Mouse (Mus musculus): ENCODE measurements around the gene Cdc42ep5.

Cdc42ep5 gene

DNA sequence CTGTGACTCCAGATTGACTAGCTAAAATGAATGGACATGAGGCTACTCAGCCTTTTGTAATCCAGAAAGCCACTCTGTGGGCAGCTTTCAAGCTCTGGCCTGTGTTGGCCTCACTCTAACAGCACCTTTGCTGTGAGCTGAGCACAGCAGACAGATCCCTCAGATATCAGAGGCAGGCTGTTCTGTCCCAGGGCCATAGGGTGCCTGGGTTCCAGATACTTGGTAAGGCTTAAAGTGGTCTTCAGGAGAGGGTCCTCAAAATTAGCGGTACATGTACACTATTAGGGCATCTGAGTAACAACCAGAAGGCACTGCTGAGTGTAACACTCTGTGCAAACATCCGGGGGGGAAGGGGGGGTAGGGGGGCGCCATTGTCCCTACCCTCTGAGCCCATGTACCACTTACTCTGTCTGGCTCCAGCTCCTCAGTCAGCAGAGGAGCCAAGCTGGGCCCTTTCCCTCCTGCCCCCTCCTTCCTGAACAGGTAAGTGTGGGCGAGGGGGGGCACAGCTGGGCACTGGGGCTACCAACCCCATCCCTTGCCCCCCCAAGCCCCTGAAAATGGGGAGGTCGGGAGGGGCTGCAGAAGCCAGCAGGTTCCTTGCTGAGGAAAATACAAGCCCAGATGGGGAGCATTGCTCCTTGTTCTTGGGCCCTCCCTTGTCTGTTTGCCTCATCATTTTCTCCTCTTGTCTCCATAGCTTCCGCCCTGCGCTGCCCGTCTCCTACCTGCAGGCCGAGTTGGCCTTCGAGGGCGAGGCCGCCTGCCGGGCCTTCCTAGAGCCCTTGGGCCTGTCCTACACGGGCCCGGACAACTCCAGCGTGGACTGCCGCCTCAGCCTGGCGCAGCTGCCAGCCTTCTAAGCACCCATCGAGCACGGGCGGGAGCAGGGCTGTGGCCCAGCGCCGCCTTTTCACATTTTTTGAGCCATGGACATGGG lies 18.1 kb downstream of the Cdc42ep5 start:
- no peak for DNase-seq (ENCODE audit: low read depth, low spot score)

DNA sequence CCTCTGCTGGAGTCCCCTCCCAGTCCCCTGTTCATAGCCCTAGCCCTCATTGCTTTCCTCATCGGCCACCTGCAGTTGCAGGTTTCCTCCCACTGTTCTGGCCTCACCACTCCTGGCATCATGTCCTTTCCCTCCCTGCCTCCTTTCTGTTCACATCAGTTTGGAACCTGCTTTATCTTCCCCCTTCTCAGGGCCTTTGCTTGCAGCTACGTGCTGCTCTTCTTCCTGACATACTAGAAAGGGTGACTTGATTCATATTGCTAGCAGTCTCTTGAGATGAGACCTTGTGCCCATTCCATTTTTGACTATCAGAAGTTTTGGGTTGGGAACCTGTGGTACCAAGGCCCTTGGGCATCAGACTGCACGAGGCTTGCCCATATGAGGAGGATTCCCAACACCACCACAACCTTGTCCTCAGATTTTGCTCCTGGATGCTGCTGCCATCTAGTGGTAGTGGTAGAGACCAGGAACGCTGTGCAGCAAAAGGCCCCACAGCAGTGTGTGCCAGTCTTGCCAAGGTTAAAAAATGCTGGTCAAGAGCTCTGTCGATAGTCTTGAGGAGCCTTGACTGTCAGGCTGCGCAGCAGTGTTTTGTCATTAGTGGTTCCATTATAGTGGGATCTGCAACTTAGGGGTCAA lies 19.0 kb downstream of the Cdc42ep5 start:
- DNase-seq (ENCODE audit: low read depth, low spot score), result peak; percentile 77

DNA sequence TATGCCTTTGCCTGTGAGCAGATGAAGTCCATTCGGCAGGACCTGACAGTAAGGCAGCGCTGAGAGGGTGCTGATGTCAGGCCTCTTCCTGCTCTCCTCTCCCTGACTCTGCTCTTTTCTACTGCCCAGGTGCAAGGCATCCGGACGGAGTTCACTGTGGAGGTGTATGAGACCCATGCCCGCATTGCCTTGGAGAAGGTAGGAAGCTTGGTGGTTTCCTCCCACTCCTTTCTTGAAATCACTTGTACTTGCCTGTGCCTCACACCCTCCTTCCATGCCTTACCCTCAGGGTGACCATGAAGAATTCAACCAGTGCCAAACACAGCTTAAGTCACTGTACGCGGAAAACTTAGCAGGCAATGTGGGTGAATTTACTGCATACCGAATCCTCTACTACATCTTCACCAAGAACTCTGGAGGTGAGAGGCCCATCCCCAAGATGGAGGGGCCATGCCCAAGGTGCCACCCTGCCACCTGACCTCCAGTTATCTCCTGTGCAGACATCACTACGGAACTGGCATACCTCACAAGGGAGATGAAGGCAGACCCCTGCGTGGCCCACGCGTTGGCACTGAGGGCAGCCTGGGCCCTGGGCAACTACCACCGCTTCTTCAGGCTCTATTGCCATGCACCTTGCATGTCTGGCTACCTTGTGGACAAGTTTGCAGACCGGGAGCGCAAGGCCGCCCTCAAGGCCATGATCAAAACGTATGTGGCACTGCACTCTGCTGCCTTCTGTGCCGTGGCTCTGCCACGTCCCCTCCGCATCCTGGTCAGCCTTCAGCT lies 19.7 kb downstream of the Cdc42ep5 start:
- DNase-seq (ENCODE audit: low read depth, low spot score), result no peak

DNA sequence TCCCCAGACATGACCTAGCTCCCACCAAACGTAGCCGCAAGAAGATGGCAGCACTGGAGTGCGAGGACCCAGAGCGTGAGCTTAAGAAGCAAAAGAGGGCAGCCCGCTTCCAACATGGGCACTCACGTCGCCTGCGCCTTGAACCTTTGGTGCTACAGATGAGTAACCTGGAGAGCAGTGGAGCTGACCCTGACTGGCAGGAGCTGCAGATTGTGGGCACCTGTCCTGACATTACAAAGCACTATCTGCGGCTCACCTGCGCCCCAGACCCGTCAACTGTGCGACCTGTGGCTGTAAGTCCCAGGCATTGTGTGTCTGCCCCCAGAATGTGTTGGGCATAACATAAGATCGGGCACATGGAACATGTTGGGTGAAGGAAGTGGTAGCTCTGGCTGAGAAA lies 20.6 kb downstream of the Cdc42ep5 start:
- no peak for DNase-seq (ENCODE audit: low read depth, low spot score)

DNA sequence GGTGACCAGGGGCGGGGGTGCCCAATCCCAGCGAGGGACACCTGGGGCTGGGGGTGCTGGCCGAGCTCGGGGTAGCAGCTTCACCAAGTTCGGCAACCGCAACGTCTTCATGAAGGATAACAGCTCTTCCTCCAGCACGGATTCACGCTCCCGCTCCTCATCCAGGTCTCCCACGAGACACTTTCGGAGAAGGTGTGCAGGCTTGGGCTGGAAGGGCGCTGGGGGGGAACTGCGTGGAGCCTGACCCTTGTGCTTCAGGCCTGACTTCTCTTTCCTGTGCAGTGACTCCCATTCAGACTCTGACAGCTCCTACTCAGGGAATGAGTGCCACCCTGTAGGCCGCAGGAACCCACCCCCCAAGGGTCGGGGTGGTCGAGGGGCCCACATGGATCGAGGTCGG lies 21.2 kb downstream of the Cdc42ep5 start:
- DNase-seq (ENCODE audit: low read depth, low spot score), result no peak

DNA sequence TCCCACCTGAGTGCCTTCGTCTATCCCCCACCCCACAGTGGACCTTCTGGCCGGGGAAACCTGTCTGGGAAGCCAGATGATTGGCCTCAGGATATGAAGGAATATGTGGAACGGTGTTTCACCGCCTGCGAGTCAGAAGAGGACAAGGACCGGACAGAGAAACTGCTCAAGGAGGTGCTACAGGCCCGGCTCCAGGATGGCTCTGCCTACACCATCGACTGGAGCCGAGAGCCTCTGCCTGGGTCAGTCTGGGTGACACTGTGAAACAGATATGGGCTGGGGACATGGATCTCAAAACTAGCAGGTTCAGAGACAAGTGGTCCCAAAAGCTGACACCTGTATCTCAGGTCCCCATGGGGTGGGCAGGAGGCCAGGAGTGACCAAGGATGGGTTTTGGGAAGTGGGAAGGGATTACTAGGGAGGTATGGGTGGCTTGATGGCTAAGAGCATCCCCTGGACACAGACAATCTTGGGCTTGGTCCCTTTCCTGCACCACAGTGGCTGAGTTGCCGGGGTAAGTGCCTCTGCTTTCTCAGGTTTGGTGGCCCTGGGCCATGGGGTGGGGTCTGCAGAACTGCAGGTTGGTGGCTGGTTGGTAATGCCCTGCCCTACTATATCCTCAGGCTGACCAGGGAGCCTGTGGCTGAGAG lies 21.7 kb downstream of the Cdc42ep5 start:
- DNase-seq (ENCODE audit: low read depth, low spot score), result no peak

DNA sequence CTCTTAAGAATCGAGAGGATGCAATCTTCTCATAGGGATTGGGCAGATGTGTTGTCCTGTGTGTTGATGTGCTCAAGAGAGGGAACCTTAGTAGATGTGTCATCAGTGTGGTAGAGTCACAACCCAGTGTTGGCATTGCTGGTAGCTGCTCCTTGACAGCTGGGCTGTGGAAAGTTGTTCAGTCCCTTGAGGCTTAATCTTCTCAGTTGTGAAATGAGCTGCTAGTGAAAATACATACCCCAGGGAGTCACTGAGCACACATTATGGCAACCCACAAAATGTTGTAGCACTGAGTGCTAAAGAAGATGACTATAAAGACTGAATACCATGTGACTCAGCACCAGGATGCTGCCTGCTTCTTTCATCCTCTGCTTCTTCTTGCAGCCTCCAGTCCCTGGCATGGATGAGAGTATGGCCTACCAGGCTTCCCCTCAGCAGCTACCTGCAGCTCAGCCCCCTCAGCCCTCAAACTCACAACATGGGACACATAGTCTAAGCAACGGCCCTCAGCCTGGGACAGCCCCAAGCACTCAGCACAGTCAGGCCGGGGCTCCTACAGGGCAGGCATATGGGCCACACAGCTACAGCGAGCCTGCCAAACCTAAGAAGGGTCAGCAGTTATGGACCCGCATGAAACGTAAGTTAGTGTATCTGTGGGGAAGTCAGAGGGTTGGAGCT lies 22.9 kb downstream of the Cdc42ep5 start:
- DNase-seq (ENCODE audit: low read depth, low spot score), result no peak

DNA sequence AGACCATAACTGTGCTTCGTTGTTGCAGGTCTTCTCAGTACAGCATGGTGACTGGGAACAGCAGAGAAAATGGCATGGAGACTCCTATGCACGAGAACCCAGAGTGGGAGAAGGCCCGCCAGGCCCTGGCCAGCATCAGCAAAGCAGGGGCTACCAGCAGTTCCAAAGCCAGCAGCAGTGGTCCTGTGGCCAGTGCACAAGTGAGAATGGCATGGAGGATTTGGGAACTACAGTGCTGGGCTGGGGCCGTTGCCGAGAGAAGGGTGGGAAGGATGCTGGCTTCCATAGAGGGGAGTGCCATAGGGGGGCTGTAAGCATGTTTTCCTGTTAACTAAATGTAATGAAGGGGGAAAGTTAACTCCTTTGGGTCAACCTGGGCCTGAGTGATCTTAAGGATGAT lies 25.3 kb downstream of the Cdc42ep5 start:
- DNase-seq (ENCODE audit: low read depth, low spot score), result no peak

DNA sequence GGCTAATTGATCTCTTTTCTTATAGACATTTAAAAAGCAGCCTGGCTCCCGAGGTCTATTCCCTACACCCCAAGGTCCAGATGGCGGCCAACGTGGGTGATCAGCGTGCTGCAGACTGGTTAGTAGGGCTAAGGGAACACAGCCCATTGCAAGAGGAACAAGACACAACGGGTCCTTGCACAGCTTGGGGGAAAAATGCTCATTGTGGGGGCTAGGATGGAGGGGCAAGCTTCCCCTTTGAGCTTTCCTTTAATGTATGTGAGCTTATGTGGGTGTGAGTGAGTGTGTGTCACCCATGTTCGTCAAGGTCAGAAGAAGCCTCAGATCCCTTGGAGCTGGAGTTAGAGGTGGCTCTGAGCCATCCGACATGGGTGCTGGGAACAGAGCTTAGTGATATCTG lies 26.0 kb downstream of the Cdc42ep5 start:
- DNase-seq (ENCODE audit: low read depth, low spot score), result no peak

DNA sequence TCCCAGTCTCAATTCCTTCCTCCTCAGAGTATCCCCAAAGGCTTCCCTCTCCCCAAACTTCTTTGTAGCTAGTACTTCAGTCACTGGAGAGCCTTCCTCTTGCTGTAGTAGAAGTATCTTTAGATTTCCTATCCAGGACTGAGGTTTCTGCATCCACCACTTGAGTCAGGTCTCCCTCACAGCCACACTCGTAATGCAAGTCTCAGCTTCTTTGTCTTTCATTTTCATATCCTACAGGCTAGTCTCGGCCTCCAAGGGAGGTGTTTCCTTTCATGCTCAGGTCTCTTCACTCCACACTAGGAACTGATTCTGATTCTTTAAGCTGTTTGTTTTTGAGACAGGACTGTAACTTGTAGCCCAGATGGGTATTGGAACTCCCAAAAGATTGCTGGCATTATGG lies 26.5 kb downstream of the Cdc42ep5 start:
- DNase-seq (ENCODE audit: low read depth, low spot score), result no peak

DNA sequence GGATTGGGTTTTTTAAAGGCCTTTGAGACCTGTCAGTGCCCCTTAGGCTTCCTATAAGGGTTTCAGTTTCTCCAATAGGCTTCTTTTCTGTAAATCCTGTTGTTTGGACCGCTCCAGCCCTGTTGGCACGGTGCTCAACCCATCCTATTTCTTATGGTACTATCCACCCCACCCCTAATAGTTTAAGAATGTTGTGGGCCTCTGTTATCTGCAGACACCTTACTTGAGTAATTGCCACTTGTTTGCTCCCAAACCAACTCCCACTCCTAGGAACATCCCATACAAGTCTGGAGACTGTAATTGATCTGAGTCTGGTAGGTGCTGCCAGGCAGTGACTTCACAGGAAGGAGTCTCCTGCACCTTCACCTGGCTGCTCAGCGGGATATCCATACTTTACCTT lies 26.9 kb downstream of the Cdc42ep5 start:
- DNase-seq (ENCODE audit: low read depth, low spot score), result no peak

DNA sequence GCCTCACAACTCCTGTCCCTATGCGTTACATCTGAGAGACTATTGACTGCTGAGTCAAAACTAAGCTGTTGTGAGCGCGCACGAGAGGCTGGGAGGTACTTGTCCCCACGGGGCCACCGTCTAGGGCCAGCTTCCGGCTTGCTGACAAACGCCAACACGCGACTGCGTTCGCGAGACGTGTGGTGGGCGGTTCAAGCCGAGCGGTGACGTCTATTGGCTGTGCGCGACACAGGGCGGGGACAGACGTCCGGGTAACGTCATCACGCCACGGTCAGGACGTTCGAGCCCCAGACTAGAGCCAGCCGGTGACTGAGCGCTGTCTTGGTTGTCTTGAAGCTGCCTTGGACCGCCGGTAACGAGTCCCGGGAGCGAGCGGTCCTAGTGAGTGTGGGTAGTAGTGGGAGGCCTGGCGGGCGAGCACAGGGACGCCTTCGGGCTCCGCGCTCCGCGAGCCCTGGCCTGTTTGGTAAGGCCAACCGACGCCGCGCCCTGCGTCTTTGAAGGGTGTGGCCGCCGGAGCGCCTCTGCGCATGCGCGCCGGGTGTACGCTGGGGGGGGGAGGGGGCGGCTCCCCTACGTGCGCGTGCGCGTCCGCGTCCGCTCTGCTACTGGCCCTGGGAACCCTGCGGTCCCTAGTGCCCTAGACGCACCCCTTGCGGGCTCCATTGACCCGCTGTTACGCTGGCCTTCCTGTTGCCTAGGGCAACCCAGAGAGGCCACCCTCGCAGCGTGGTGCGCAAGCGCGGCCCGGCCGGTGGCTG lies 27.7 kb downstream of the Cdc42ep5 start, which contains the start of gene Leng8:
TSS of gene Leng8 (plus strand) at position 269 of the 761 bp plus-strand sequence.
- peak; percentile 99 for DNase-seq (ENCODE audit: low read depth, low spot score)

DNA sequence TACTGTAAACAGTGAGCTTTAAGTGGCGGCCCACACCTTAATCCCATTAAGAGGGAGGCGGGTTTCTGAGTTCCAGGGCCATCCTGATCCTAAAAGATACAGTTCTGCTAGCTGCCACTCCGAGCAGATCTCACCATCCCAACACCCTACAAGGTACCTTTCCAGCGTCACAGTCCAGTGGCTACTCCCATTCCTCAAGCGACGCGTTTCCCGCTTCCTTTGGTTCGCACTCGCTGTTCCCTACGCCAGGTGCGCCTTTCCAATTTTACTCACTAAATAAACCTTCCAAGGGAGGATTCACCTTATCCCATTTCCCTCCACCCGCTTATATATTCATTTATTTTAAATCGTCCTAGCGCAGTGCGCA lies 28.3 kb downstream of the Cdc42ep5 start:
- no peak for DNase-seq (ENCODE audit: low read depth, low spot score)

DNA sequence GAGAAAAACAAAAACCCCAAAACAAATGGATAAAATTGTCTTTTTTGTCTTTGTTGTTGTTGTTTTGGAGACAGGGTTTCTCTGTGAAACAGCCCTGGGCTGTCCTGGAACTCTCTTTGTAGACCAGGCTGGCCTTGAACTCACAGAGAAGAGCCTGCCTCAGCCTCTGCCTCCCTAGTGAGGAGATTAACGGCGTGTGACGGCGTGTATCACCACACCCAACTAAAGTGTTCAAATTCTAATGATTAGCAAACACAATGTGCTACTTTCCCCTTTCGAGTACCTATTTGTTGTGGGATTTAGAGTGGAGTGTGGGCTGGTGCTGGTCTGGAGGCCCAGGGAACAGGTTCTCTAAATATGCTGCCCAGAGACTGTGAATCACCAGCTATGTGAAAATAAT lies 29.7 kb downstream of the Cdc42ep5 start:
- DNase-seq (ENCODE audit: low read depth, low spot score), result peak; percentile 57

DNA sequence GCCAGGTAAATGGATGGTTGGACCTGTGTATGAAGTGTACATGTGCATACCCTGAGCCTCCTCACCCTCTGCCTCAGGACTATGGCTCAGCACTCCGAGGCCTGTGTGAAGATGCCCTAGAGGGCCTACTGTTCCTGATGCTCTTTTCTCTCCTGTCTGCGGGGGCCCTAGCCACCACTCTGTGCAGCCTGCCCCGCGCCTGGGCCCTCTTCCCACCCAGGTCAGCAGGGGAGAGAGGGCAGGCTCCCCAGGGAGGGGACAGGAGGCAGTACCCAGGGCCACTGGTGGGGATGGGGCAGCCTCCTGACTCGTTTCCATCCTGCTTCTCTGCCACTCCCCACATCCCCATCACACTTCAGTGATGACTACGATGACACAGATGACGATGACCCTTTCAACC lies 31.7 kb downstream of the Cdc42ep5 start:
- DNase-seq (ENCODE audit: low read depth, low spot score), result no peak

DNA sequence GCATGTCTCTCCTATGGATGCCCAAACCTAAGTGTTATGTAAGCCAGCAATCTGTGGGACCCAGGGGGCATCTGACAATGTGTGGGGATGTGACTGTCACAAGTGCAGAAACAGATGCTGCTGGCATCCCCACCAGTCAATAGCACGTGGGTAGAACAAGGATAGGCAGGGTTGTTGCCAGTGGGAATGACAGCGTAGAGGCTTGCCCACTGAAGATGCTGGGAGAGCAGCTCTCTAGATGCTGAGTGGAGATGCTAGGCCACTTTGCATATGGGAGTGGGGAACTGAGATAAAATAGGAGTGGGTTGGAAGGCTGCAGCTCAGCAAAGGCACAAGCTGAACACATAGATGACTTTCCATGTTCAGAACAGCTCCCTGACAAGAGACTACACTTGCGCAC lies 32.1 kb downstream of the Cdc42ep5 start:
- DNase-seq (ENCODE audit: low read depth, low spot score), result no peak

DNA sequence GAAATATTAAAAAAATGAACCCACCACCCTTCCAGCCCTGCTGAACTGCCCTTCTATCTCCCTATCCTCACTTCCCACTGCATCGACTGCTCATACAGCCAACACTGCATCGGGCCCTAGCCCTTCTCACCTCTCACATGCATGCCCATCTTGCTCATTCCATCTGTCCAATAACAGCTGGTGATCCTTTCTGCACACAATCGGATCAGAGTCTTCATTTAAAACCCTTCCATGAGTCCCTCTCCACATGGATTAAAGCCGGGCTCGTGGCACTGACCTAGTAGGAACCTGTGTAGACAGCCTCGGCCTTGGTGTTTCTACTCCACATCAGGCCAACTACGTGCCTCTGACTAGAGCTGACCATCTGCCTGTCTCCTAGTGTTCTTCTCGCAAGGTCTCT lies 32.7 kb downstream of the Cdc42ep5 start:
- no peak for DNase-seq (ENCODE audit: low read depth, low spot score)

DNA sequence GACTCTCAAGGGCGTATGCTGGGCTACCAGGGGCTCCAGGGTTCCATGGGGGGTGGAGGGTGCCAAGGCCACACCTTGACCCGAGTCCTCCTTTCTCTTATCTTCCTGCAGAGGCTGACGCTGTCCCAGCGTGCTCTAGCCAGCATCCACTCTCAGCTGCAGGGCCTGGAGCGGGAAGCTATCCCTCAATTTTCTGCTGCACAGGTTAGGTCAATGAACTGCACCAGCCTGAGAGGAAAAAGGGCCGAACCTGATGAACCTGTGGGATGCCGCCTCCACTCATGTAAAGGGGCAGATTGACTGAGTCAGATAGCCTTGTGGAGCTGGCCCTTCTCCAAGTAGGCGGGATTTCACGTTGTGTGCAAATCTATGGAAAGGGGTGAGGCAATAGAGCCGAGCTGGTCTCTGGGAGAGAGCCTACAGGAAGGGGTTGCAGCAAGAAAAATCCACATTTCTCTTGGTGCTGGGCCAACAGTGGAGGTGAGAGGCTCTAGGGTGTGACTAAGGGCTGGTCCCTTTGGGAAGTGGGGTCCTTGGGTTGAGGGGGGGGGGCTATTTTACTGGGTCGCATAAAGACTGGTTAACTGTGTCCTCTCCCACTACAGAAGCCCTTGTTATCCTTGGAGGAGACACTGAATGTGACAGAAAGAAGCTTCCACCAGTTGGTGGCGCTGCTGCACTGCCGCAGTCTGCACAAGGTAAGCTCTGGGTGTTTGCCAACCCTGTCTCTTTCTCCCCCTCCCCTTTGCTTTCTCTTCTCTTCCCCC lies 33.8 kb downstream of the Cdc42ep5 start:
- peak; percentile 92 for DNase-seq (ENCODE audit: low read depth, low spot score)

DNA sequence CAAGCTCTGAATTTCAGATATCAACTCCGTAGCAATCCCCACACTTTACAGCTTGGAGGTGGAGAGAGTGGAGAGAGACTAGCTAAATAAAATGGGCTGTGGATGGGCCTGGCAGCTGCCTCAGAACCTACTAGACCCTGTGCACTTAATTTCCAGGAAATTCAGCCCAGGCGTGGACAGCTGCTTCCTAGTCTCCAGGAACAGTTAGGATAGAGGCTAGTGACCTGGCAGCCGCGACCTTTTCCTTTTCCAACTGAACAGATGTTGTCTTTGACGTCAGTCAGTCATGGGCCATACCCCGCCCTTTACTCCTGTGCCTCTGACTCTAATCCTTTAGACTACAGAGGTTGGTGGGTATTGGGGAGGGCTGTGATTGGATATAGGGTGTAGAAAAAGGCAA lies 35.8 kb downstream of the Cdc42ep5 start:
- no peak for DNase-seq (ENCODE audit: low read depth, low spot score)

DNA sequence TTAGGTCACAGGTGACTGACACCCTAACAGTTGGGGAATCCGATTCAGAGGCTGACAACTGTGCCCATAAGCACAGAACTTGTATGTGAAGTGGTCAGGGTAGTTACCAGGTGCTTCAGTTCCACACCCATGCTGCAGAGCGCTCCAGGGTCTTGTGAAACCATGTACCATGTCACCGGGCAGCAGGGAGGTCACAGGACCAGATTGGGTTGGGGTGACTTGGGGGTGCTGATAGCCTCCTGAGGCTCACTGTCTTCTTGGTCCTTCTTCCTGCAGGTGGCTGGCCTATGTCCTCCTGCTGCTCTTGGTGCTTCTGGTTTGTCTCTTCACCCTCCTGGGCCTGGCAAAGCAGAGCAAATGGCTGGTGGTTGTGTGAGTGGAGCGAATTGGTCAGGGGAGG lies 36.8 kb downstream of the Cdc42ep5 start:
- DNase-seq (ENCODE audit: low read depth, low spot score), result no peak

Data from ZHBTc4 (cell line).